Mouse (Mus musculus) spleen, adult 2 months (tissue): ENCODE results near the gene Cerkl.

Experiments
- CTCF ChIP-seq: fragments of 200-500 bp; IDR thresholded peaks from 2 replicates; pipeline ENCODE4 v1.5.1; 2011; ENCODE audit warnings: mild to moderate bottlenecking, inconsistent platforms; ENCODE audit not compliant: insufficient read depth, insufficient read length, insufficient replicate concordance; ENCODE audit errors: extremely low read depth
- POLR2A ChIP-seq: fragments of 200-500 bp; IDR thresholded peaks from 2 replicates; pipeline ENCODE4 v1.6.1; 2011; ENCODE audit warnings: low read depth, low read length, inconsistent platforms

DNA sequence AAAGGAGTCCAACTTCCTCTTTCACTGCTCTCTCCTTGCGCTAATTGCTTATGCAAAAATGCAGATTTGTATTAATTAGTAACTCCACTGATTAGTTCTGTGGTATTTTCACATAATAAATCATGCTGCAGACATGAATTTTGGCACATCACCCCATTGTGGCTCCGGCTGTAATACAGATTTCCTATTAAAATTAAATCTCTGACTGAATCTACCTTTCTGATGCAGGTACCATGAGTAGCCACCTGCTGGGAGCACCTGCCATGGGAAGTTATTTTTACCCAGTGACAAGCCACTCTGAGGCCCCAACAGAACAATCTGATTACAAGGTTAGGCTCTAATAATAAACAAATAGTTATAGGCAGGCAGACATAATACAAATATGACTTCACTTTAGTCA is 5.3 kb upstream of the Cerkl start:
- TF ChIP-seq POLR2A (no peak), CTCF (no peak)
